13 mouse cellular contexts compared by ENCODE assay signal in the genomic region with DNA sequence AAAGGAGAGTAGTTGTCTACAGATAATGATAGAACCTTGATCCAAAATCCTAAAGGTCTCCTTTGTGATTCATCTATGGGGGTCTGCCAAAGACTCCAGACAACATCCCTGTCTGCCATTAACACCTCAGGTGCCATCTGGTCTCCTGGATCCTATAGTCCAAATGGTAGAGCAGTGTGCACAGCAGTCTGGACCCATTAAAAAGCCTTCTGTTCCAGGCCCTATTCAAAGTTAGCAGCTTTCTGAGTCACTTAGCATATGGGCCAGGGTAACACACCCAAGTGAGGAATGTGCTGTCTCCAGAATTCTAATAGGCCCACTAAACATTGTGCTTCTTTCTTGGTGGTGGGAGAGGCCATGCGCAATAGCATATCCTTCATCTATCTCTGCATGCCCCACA. TPM values are rescaled to one million over a fixed set of nuclear protein-coding genes. Genes with fewer than 3 reads are reported as not detected.
"Had no signal": no experiment of that assay in that cellular context is flagged by ENCODE, and none has a peak within 500 bp of the region (broad histone marks: within the 10 kb centered on the region; RNA-seq: fewer than 3 reads in every experiment).

No protein-coding gene starts in this region.

- H3K27me3 ChIP-seq: limb, embryonic 13.5 days; midbrain, embryonic 12.5 days had no signal

- H3K4me3 ChIP-seq: limb, embryonic 13.5 days; midbrain, embryonic 12.5 days had no signal

- DNase-seq: kidney, postnatal 36 days; layer of hippocampus, adult 9-11 months; layer of hippocampus, postnatal 36 days; left cerebral cortex, postnatal 4 days; lung, adult 18-20 months; thymus, adult 2 months; thymus, postnatal 25 days had no signal

- H3K9me3 ChIP-seq: limb, embryonic 13.5 days; midbrain, embryonic 12.5 days had no signal

- H3K27ac ChIP-seq: kidney, postnatal 0 days; limb, embryonic 13.5 days; liver, embryonic 14.5 days; midbrain, embryonic 12.5 days had no signal

- H3K4me2 ChIP-seq: limb, embryonic 13.5 days; midbrain, embryonic 12.5 days had no signal

- H3K9ac ChIP-seq: limb, embryonic 13.5 days; liver, embryonic 14.5 days; midbrain, embryonic 12.5 days had no signal

- ATAC-seq: midbrain, embryonic 16.5 days had no signal

RNA-seq across cellular contexts. Expression of gene Aifm3, which starts 32.5 kb away (rescaled TPM):
- total RNA-seq: neutrophil, adult 5-6 weeks had no signal
